Mouse (Mus musculus): ENCODE data around the gene Lsm4.

Lsm4 gene

GRCm38 (mm10) chr8:70726721-70727120 lies 53.7 kb downstream of the Lsm4 start:
- no peak for DNase-seq (ENCODE audit: extremely low spot score)

Measured in embryo, embryonic 9.5 days (tissue).